Mouse (Mus musculus) bone marrow, adult 2 months (tissue): ENCODE measurements around the gene Mterf4.

Source experiments
- CTCF ChIP-seq: fragments of 200-500 bp; IDR thresholded peaks from 2 replicates; pipeline ENCODE4 v1.5.1; 2011; ENCODE audit warnings: low read length, control low read depth; ENCODE audit not compliant: control insufficient read depth, insufficient read depth
- POLR2A ChIP-seq: fragments of 200-500 bp; IDR thresholded peaks from 2 replicates; pipeline ENCODE4 v1.6.1; 2011; ENCODE audit warnings: low read depth, mild to moderate bottlenecking, control low read depth, low read length, borderline replicate concordance; ENCODE audit not compliant: control insufficient read depth

GRCm38 (mm10) chr1:93291591-93291990, 14.1 kb downstream of the Mterf4 start:
- no peak for TF ChIP-seq POLR2A
- no peak for TF ChIP-seq CTCF
